Mouse (Mus musculus) gastrocnemius, adult 8-10 months (tissue): Measurements from ENCODE around the gene Tas2r138. TPM values are rescaled to one million over a fixed set of nuclear protein-coding genes. Genes with fewer than 3 reads are reported as not detected.

Experiments used
- total RNA-seq, 4 experiments: library from RNA; stranded (reverse); gene quantifications; 2 replicates each; pipeline ENCODE4 v1.2.4; 2022

Gene Tas2r138
- total RNA-seq, 4 experiments from 2014 or later, result not detected

Other genes with a start within 250 kb of the Tas2r138 start
- gene E330009J07Rik, start 177.2 kb downstream of the Tas2r138 start, total RNA-seq, result 1 to 10 TPM in 1 of 4 experiments, under 1 TPM in 3; 0.60 to 1.1 (median 0.86) TPM
- gene Wee2, start 174.2 kb downstream of the Tas2r138 start, total RNA-seq, result not detected
- 10 to 100 TPM; 19.7 to 23.9 (median 21.7) TPM for gene Ssbp1, start 142.0 kb downstream of the Tas2r138 start, total RNA-seq
- gene Tas2r137, start 122.1 kb downstream of the Tas2r138 start, total RNA-seq, result not detected
- gene Tas2r108, start 119.8 kb downstream of the Tas2r138 start, total RNA-seq, result not detected
- not detected for gene Prss37, start 93.8 kb downstream of the Tas2r138 start, total RNA-seq
- gene Olfr461, start 58.3 kb downstream of the Tas2r138 start, total RNA-seq, result not detected
- gene Olfr460, start 43.8 kb downstream of the Tas2r138 start, total RNA-seq, result not detected
- under 1 TPM in 2 of 4 experiments, not detected in 2; 0.11 to 0.47 TPM for gene Clec5a, start 27.5 kb downstream of the Tas2r138 start, total RNA-seq
- under 1 TPM; 0.07 to 0.43 (median 0.18) TPM for gene Mgam, start 15.5 kb upstream of the Tas2r138 start, total RNA-seq